Mouse (Mus musculus) CH12.LX (cell line): ENCODE data around the gene Olfr322. TPM values are rescaled to one million over a fixed set of nuclear protein-coding genes. Genes with fewer than 3 reads are reported as not detected.

ENCODE experiments used
- DNase-seq: peaks from one replicate; pipeline ENCODE4 v3.0.0-alpha.2; 2013; ENCODE audit errors: extremely low read depth
- H3K27ac ChIP-seq: 2 replicates; pipeline ENCODE4 v1.5.1; 2012; ENCODE audit warnings: low read depth, mild to moderate bottlenecking, control low read depth, moderate library complexity; ENCODE audit not compliant: insufficient read depth
- H3K27me3 ChIP-seq: replicated peaks from 2 replicates; pipeline ENCODE3; 2012; ENCODE audit warnings: inconsistent platforms
- H3K36me3 ChIP-seq, 2 experiments: replicated peaks in 1 of 2; 2 replicates each; pipeline versions ENCODE3 to v1.6.1; 2012; ENCODE audit warnings: inconsistent platforms in 1 of 2, low read length in 1 of 2, mild to moderate bottlenecking in 1 of 2, mixed read lengths in 1 of 2, moderate library complexity in 1 of 2; ENCODE audit not compliant: control insufficient read depth in 1 of 2, insufficient read depth in 1 of 2
- H3K4me1 ChIP-seq, 2 experiments: 2 replicates each; pipeline ENCODE4 v1.6.1; 2012; ENCODE audit warnings: inconsistent platforms in 1 of 2, moderate library complexity in 1 of 2; ENCODE audit not compliant: insufficient read depth in 2 of 2, control insufficient read depth in 1 of 2
- H3K4me2 ChIP-seq: 2 replicates; pipeline ENCODE4 v1.6.1; 2012; ENCODE audit warnings: low read depth, mild to moderate bottlenecking, control low read depth; ENCODE audit not compliant: poor library complexity, insufficient read depth, severe bottlenecking
- H3K4me3 ChIP-seq, 3 experiments: fragments of 150-350 bp in 1 of 3; sonication (generic) in 1 of 3; replicated peaks in 1 of 3; 2 replicates each; pipeline versions ENCODE3 to v1.5.1; 2011 to 2012; ENCODE audit warnings: low read depth in 2 of 3, low read length in 2 of 3, mild to moderate bottlenecking in 2 of 3, moderate library complexity in 2 of 3, control low read depth in 1 of 3, improper control_type of control experiment in 1 of 3, inconsistent platforms in 1 of 3, mixed read lengths in 1 of 3; ENCODE audit not compliant: poor library complexity in 1 of 3
- H3K79me2 ChIP-seq: replicated peaks from 2 replicates; pipeline ENCODE4 v1.6.1; 2012; ENCODE audit warnings: mild to moderate bottlenecking, moderate library complexity; ENCODE audit not compliant: control insufficient read depth, poor library complexity, insufficient read depth, severe bottlenecking; ENCODE audit errors: extremely low read depth
- H3K9ac ChIP-seq: 2 replicates; pipeline ENCODE4 v1.6.1; 2012; ENCODE audit warnings: low read depth, mild to moderate bottlenecking, control low read depth, moderate library complexity; ENCODE audit not compliant: insufficient read depth
- H3K9me3 ChIP-seq: replicated peaks from 2 replicates; pipeline ENCODE3; 2012; ENCODE audit warnings: low read length, inconsistent platforms, mixed read lengths
- CTCF ChIP-seq, 2 experiments: IDR thresholded peaks in 1 of 2; conservative IDR thresholded peaks in 1 of 2; 2 replicates each; pipeline ENCODE4 v1.5.1; 2011 to 2012; ENCODE audit warnings: low read depth in 2 of 2, low read length in 2 of 2, improper control_type of control experiment in 1 of 2, inconsistent platforms in 1 of 2, mild to moderate bottlenecking in 1 of 2, moderate library complexity in 1 of 2
- E2F4 ChIP-seq: IDR thresholded peaks from 2 replicates; pipeline ENCODE4 v1.6.1; 2011; ENCODE audit warnings: low read depth, low read length, improper control_type of control experiment; ENCODE audit not compliant: insufficient replicate concordance
- ETS1 ChIP-seq: conservative IDR thresholded peaks from 2 replicates; pipeline ENCODE4 v1.6.1; 2012; ENCODE audit warnings: low read depth, mild to moderate bottlenecking, inconsistent platforms, low read length, improper control_type of control experiment, moderate library complexity
- IRF4 ChIP-seq: IDR thresholded peaks from 2 replicates; pipeline ENCODE4 v1.6.1; 2014; ENCODE audit warnings: low read depth, mild to moderate bottlenecking, inconsistent platforms, low read length, improper control_type of control experiment
- JUND ChIP-seq: conservative IDR thresholded peaks from 2 replicates; pipeline ENCODE4 v1.6.1; 2011; ENCODE audit warnings: low read depth, low read length, improper control_type of control experiment
- KAT2A ChIP-seq: IDR thresholded peaks from 2 replicates; pipeline ENCODE4 v1.6.1; 2012; ENCODE audit warnings: low read length, improper control_type of control experiment, inconsistent platforms; ENCODE audit not compliant: insufficient replicate concordance
- MAX ChIP-seq: IDR thresholded peaks from 2 replicates; pipeline ENCODE4 v1.6.1; 2011; ENCODE audit warnings: low read length, improper control_type of control experiment
- NELFE ChIP-seq: IDR thresholded peaks from 2 replicates; pipeline ENCODE4 v1.6.1; 2011; ENCODE audit warnings: low read depth, low read length, improper control_type of control experiment
- PAX5 ChIP-seq: IDR thresholded peaks from 2 replicates; pipeline ENCODE4 v1.6.1; 2012; ENCODE audit warnings: low read length, inconsistent platforms, mixed read lengths
- POLR2A ChIP-seq: IDR thresholded peaks from 2 replicates; pipeline ENCODE4 v1.6.1; 2011; ENCODE audit warnings: low read depth, mild to moderate bottlenecking, improper control_type of control experiment, low read length
- POLR2AphosphoS2 ChIP-seq: IDR thresholded peaks from 2 replicates; pipeline ENCODE4 v1.6.1; 2011; ENCODE audit warnings: low read depth, low read length, improper control_type of control experiment
- RAD21 ChIP-seq: IDR thresholded peaks from 2 replicates; pipeline ENCODE4 v1.6.1; 2011; ENCODE audit warnings: low read depth, mild to moderate bottlenecking, low read length, improper control_type of control experiment, moderate library complexity
- SIN3A ChIP-seq: IDR thresholded peaks from 2 replicates; pipeline ENCODE4 v1.6.1; 2012; ENCODE audit warnings: low read length, improper control_type of control experiment, inconsistent platforms
- SMC3 ChIP-seq: IDR thresholded peaks from 2 replicates; pipeline ENCODE4 v1.6.1; 2011; ENCODE audit warnings: low read depth, low read length, improper control_type of control experiment
- TBP ChIP-seq: conservative IDR thresholded peaks from 2 replicates; pipeline ENCODE4 v1.6.1; 2011; ENCODE audit warnings: low read depth, low read length, improper control_type of control experiment
- TCF12 ChIP-seq: IDR thresholded peaks from 2 replicates; pipeline ENCODE4 v1.6.1; 2014; ENCODE audit warnings: low read depth, mild to moderate bottlenecking, inconsistent platforms, low read length, improper control_type of control experiment
- UBTF ChIP-seq: IDR thresholded peaks from 2 replicates; pipeline ENCODE4 v1.6.1; 2012; ENCODE audit warnings: low read depth, mild to moderate bottlenecking, inconsistent platforms, low read length, improper control_type of control experiment, moderate library complexity
- ZKSCAN1 ChIP-seq: IDR thresholded peaks from 2 replicates; pipeline ENCODE4 v1.6.1; 2012; ENCODE audit warnings: low read depth, inconsistent platforms, low read length, improper control_type of control experiment, borderline replicate concordance
- ZNF384 ChIP-seq: IDR thresholded peaks from 2 replicates; pipeline ENCODE4 v1.6.1; 2012; ENCODE audit warnings: low read depth, low read length, improper control_type of control experiment, inconsistent platforms
- dilution Hi-C: fragments of 300-500 bp; cut with MboI; formaldehyde crosslinking; loops from 2 replicates; pipeline ENCODE4 v1.14.3; 2020; ENCODE audit warnings: low sequenced_read_pairs; ENCODE audit not compliant: extremely low pct_unique_long_range_greater_than_20kb, extremely low pct_ligation_motif_present
- in situ Hi-C: fragments of 300-500 bp; cut with MboI; formaldehyde crosslinking; loops from 3 replicates; pipeline ENCODE4 v1.14.3; 2019; ENCODE audit warnings: low sequenced_read_pairs, low pct_ligation_motif_present, low pct_unique_long_range_greater_than_20kb, mixed read lengths
- polyA plus RNA-seq: library from polyadenylated mRNA; unstranded; fragments of >175 nt; gene quantifications from 2 replicates; pipeline ENCODE4 v1.2.1, GENCODE M21; 2012; ENCODE audit warnings: low read depth; ENCODE audit not compliant: insufficient read length
- total RNA-seq, 2 experiments: library from RNA; depleted of rRNA; stranded (reverse); fragments of 300-350 nt in 1 of 2; fragments of >200 nt in 1 of 2; gene quantifications; 2 replicates each; pipeline ENCODE4 v1.2.3; 2012 to 2014

Gene Olfr322
- total and polyA plus RNA-seq, 3 experiments = not detected

DNA sequence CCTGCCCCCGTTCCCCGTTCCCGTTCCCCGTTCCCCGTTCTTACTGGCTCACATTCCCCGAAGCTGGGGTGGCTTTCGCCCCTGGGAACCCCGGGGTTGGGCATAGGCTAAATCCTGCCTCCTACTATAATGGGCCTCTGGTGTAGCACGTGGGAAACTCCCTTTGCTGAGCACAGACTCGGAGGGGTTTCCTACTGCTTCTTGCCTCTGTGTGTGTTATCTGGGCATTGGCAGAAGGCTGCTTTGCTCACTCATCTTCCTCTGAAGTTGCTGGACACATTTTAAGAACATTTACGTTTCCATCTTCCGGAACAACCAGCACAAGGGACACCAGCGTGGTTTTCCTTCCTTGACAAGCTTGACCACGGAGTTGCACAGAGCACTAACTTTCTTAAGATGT lies 17.5 kb upstream of the Olfr322 start:
- no peak overlapping the region for H3K27ac ChIP-seq
- TF ChIP-seq KAT2A (no peak), JUND (no peak), PAX5 (no peak)
- no peaks in the 10 kb centered on the region for H3K79me2 ChIP-seq
- peaks cover 81% of the 10 kb centered on the region for H3K27me3 ChIP-seq
- in situ Hi-C loops (loop anchor here (25.0 kb wide), 1 partner anchor 704 kb away; no protein-coding TSS in a partner anchor), dilution Hi-C loops (no loop called here)
- no peaks in the 10 kb centered on the region for H3K9me3 ChIP-seq
- H3K36me3 ChIP-seq = no peaks in the 10 kb centered on the region
- no peak overlapping the region for H3K4me3 ChIP-seq
- no peak for DNase-seq
- H3K4me2 ChIP-seq = no peak overlapping the region
- peaks cover 2 to 4% of the 10 kb centered on the region in 2 experiments; a peak in 3 of 4 replicates for H3K4me1 ChIP-seq
- no peak overlapping the region for H3K9ac ChIP-seq

DNA sequence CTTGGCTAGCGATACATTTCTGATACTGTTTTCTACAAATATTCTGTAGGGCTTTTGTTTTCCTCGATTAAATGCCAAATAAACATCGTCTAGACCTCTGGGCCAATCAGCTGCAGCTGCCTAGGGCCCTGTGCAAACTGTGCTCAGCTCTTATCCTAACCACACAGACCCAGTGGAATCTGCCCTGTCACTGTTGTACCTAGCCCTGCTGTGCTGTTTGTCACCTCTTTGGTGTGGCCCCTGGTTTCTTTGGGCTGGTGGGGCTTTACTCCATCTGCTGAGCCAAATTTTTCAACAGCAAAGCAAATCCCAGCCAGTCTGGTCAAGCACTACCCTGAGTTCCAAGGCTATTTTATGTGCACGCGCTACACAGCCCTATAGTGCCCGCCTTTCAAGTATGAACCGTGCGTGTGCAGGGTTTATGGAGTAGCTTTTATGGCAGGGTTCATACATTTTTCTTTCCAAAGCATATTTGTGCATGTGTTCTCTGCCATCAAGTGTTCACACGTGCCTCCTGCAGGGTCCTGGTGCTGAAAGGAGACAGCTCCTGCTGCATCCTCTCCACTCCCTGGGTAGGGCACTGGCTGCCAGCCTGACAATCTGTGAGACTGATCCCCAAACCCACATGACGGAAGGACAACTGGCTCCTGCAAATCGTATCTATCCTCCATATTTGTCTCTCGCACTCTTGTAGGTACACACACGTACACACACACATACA lies 16.8 kb upstream of the Olfr322 start:
- Histone ChIP-seq H3K27ac (no peak overlapping the region), H3K27me3 (peaks cover 84% of the 10 kb centered on the region)

DNA sequence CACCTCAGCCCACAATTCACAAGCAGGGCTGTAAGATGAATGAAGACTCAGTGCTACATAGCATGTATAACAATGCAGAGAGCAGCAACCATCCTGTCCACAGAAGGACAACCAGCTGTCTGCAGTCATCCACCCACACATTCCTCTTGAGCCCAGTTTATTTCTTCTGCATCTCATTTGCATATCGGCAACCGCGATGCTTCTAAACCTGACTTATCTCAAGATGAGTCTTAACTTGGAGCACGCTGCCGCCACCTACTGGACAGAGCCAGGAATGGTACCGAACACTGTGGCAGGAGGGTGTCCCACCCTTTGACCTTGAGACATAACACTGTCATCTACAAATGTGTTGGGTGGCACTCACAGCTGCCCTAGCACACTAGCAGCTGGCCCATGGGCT lies 15.2 kb upstream of the Olfr322 start:
- H3K27ac ChIP-seq = no peak overlapping the region
- H3K36me3 ChIP-seq = no peaks in the 10 kb centered on the region
- H3K9ac ChIP-seq = no peak overlapping the region
- TF ChIP-seq TBP = no peak
- 0 out of 2 replicates have a peak, but pooled peaks have one; percentile 18 for TF ChIP-seq JUND
- no peak for TF ChIP-seq ZNF384
- TF ChIP-seq RAD21 = peak; percentile 63
- TF ChIP-seq CTCF (conservative IDR thresholded peaks at IDR 0.05 in 1 of 2, IDR thresholded peaks at IDR 0.05 in 1 of 2; ENCODE audit: low read depth in 2 of 2, low read length in 2 of 2) = peak; percentile 86 to 92
- TF ChIP-seq SMC3 = peak; percentile 67
- H3K4me3 ChIP-seq = no peak overlapping the region
- no peak overlapping the region for H3K4me2 ChIP-seq
- in situ Hi-C loops = loop anchor here (25.0 kb wide), 1 partner anchor 706 kb away; no protein-coding TSS in a partner anchor
- DNase-seq = peak; percentile 80
- no peaks in the 10 kb centered on the region for H3K79me2 ChIP-seq
- peaks cover 2 to 4% of the 10 kb centered on the region in 2 experiments; a peak in 3 of 4 replicates for H3K4me1 ChIP-seq
- peaks cover 83% of the 10 kb centered on the region for H3K27me3 ChIP-seq
- dilution Hi-C loops = no loop called here
- H3K9me3 ChIP-seq = no peaks in the 10 kb centered on the region

More for the DNA sequence above, 16.8 kb upstream of the Olfr322 start:
- TF ChIP-seq SIN3A (no peak), IRF4 (no peak), POLR2AphosphoS2 (no peak), MAX (no peak), NELFE (no peak), TCF12 (no peak), JUND (no peak), POLR2A (no peak), ZKSCAN1 (no peak), UBTF (no peak), ETS1 (no peak), E2F4 (no peak), TBP (no peak), PAX5 (no peak)
- no peak overlapping the region for H3K4me2 ChIP-seq
- dilution Hi-C loops = no loop called here
- no peak overlapping the region for H3K9ac ChIP-seq
- no peaks in the 10 kb centered on the region for H3K79me2 ChIP-seq
- no peak for DNase-seq
- no peaks in the 10 kb centered on the region for H3K36me3 ChIP-seq
- H3K4me1 ChIP-seq = peaks cover 2 to 4% of the 10 kb centered on the region in 2 experiments; a peak in 3 of 4 replicates
- H3K4me3 ChIP-seq = no peak overlapping the region
- no peaks in the 10 kb centered on the region for H3K9me3 ChIP-seq
- in situ Hi-C loops = loop anchor here (25.0 kb wide), 1 partner anchor 704 kb away; no protein-coding TSS in a partner anchor
